Mouse (Mus musculus) spleen, postnatal 14 days (tissue): Measurements from ENCODE around the gene Gm21836.
"Not testable (repeated sequence)": the region's sequence is repeated elsewhere in the genome, so short reads cannot be mapped to it uniquely, and the experiment has no call there.

Experiments used
- DNase-seq, 2 experiments: peaks; one replicate each; pipeline ENCODE4 v3.0.0; 2021 to 2022; ENCODE audit warnings: low spot score in 2 of 2

Gm21836 gene

GRCm38 (mm10) chr9:124493693-124494092 is at the start of gene Gm21836:
Gene Gm21836 (minus strand): TSS chr9:124493793.
- DNase-seq: not testable (repeated sequence)

DNA sequence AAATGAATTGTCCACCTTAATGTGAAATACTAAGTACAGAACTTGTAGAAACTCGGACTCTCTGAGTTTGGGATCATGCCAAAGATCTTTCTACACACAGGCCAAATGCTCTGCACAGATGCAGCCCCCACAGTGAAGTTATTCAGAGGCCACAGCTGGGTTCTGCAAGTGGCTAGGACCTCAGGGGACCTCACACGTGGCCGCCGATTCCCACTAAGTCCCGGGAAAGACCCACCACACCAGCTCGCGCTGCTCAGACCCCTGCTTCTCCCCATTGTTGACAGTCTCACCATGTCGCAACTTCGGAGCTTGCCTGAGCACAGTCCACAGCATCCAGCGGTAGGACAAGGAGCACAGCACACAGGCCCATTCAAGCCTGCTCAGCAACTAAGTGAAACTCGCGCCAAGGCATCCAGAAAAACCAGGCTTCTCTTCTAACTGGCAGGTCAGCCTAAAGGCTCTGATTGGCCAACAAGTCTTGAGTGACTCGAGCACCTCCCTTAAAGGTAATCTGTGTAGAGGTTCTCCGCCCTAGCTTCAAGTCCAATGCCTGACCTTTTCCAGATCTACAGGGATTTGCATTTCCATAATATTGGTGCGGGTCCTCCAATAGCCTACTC is 13.1 kb downstream of the Gm21836 start:
- DNase-seq: not testable (repeated sequence)

DNA sequence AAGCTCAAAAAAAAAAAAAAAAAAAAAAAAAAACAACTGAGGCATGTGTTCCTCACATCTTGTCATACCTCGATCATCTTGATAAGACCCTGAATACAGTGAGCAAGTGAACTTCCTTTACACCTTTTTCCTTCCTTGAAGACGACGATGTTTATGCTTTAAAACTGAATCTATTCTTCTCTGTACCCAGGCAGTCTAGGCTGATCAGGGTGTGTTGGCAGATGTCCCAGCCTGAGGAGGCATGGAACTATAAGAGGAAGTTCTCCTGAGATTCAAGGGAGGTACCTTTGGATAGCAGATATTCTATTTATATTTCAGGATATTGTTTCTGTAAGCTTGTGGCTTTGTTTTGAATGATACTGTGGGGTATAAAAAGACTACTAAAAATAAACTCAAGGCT is 15.5 kb downstream of the Gm21836 start:
- DNase-seq: no peak

DNA sequence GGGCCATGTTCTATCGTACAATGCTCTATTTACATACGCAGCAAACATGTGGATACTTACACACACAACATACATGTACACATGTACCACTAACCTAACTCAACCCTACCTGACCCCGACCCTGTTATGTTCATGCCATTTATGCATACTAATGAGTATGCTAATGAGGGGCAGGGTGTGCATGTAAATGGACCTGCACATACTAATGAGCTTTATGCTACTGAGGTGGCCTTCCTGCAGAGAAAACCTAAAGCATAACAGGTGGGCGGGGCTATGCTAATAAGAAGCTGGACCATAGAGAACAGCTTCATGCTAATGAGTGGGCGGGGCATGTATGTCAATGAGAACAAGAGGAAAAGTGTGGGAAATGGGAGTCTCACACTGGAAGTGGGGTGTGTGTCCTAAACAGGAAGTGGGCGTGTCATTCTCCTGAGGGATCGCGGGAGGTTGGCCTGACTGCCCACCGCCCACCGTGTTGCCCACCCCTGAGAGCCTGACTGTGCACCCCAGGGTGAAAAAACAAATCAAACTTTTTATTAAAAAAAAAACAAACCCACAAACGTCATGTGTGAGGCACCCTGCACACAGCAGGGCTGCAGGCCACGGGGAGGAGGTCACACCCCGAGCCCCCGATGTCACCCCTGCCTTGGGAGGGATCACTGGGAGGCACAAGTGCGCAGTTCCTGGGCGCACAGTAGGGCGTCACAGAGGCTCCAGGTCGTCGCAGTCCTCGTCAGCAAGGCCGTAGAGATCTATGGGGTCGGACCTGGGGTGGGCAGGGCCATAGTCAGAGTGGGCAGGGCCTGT is 17.3 kb downstream of the Gm21836 start, which contains the start of gene Ppp2r3d:
Gene Ppp2r3d, minus strand, starts transcription at position 803 of the 807 bp plus-strand sequence.
- no peak for DNase-seq

GRCm38 (mm10) chr9:124475689-124476088 is 17.9 kb downstream of the Gm21836 start:
- DNase-seq: no peak

DNA sequence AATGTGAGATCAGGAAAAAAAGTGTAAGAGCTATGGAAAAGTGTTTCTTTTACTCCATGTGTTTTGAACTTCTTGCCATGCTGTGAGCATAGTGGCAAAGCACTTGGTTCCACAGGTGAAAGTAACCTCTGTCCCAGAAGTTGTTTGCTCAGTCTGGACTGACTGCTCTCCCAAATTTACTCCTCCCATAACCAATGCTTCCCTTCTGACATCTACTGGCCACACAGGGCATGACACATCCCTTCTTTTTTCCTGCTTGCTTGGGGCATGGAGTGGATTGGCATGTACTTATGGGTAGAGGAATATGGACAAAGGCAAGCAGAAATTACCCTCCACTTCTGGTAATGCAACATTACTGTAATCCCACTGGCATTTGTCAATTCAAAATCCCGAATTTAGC is 37.0 kb downstream of the Gm21836 start:
- no peak for DNase-seq
